Mouse (Mus musculus) liver, embryonic 14.5 days (tissue): ENCODE data around the gene Anxa6. TPM values are rescaled to one million over a fixed set of nuclear protein-coding genes. Genes with fewer than 3 reads are reported as not detected.

Source experiments
- ATAC-seq: fragments of 200-750 bp; cut with Nextera tagmentation; 2 replicates; pipeline ENCODE4 v1.8.0; 2017; ENCODE audit warnings: moderate number of reproducible peaks, mild to moderate bottlenecking, moderate library complexity; ENCODE audit not compliant: insufficient read depth
- DNase-seq, 3 experiments: peaks; one replicate each; pipeline ENCODE4 v3.0.0-alpha.2; 2012 to 2013; ENCODE audit warnings: low read depth in 3 of 3, low spot score in 3 of 3
- H3K27ac ChIP-seq: fragments of 300-500 bp; sonication (generic); 2 replicates; pipeline ENCODE4 v1.5.1; 2014; ENCODE audit warnings: moderate library complexity, mild to moderate bottlenecking, control low read depth, inconsistent platforms
- H3K27me3 ChIP-seq: fragments of 300-500 bp; sonication (generic); 2 replicates; pipeline ENCODE4 v1.6.1; 2014; ENCODE audit warnings: mild to moderate bottlenecking, low read length, moderate library complexity; ENCODE audit not compliant: control insufficient read depth, insufficient read depth
- H3K36me3 ChIP-seq: fragments of 300-500 bp; sonication (generic); replicated peaks from 2 replicates; pipeline ENCODE4 v1.6.1; 2014; ENCODE audit warnings: low read depth; ENCODE audit not compliant: control insufficient read depth, insufficient read depth
- H3K4me1 ChIP-seq, 2 experiments: fragments of 200-500 bp in 1 of 2; fragments of 300-500 bp in 1 of 2; sonication (generic) in 1 of 2; replicated peaks; 2 replicates each; pipeline ENCODE4 v1.6.1; 2012 to 2014; ENCODE audit warnings: antibody characterized with exemption in 1 of 2, inconsistent platforms in 1 of 2, low read length in 1 of 2; ENCODE audit not compliant: control insufficient read depth in 2 of 2, insufficient read depth in 2 of 2
- H3K4me2 ChIP-seq: fragments of 300-500 bp; sonication (generic); 2 replicates; pipeline ENCODE4 v1.6.1; 2014; ENCODE audit warnings: low read depth, mild to moderate bottlenecking, control low read depth, moderate library complexity
- H3K4me3 ChIP-seq, 2 experiments: fragments of 200-500 bp in 1 of 2; fragments of 300-500 bp in 1 of 2; sonication (generic) in 1 of 2; 2 replicates each; pipeline ENCODE4 v1.5.1; 2012 to 2014; ENCODE audit warnings: low read depth in 2 of 2, low read length in 2 of 2, mild to moderate bottlenecking in 2 of 2, control low read depth in 1 of 2, inconsistent platforms in 1 of 2, moderate library complexity in 1 of 2; ENCODE audit not compliant: insufficient read depth in 1 of 2
- H3K9ac ChIP-seq: fragments of 300-500 bp; sonication (generic); replicated peaks from 2 replicates; pipeline ENCODE4 v1.6.1; 2014; ENCODE audit warnings: mild to moderate bottlenecking, control low read depth, moderate library complexity
- H3K9me3 ChIP-seq: fragments of 300-500 bp; sonication (generic); 2 replicates; pipeline ENCODE4 v1.6.1; 2016; ENCODE audit warnings: low read length, mixed read lengths; ENCODE audit not compliant: control insufficient read depth
- CTCF ChIP-seq: IDR thresholded peaks from 2 replicates; pipeline ENCODE4 v1.5.1; 2016; ENCODE audit warnings: antibody characterized with exemption, low read depth, control low read depth
- EP300 ChIP-seq: IDR thresholded peaks from 2 replicates; pipeline ENCODE4 v1.6.1; 2016; ENCODE audit warnings: antibody characterized with exemption, low read depth
- WGBS: fragments of 180-500 bp; shearing (Covaris S2); extraction: QIAGEN DNeasy Blood & Tissue Kit; methylation state at CpG from one replicate; pipeline ENCODE4 v1.1.7; 2014; ENCODE audit not compliant: insufficient replicate concordance; 5-methylcytosine and 5-hydroxymethylcytosine counted together
- polyA plus RNA-seq, 2 experiments: library from polyadenylated mRNA; depleted of rRNA in 1 of 2; stranded (reverse) in 1 of 2; unstranded in 1 of 2; fragments of >200 nt; fragmentation: Nextera tagmentation in 1 of 2; extraction: Ambion mirVana in 1 of 2; gene quantifications; 2 replicates each; pipeline versions ENCODE4 v1.2.1 to v1.2.3; 2012 to 2014

Anxa6 gene
- polyA plus RNA-seq, 2 experiments: 24.2 to 36.7 TPM

GRCm38 (mm10) chr11:55069023-55069422 lies 35.8 kb upstream of the Anxa6 start:
- no peak overlapping the region for H3K9ac ChIP-seq
- no peaks in the 10 kb centered on the region for H3K36me3 ChIP-seq
- no peak for TF ChIP-seq CTCF
- TF ChIP-seq EP300: no peak
- H3K27me3 ChIP-seq: no peaks in the 10 kb centered on the region
- H3K4me3 ChIP-seq: no peak overlapping the region
- no peaks in the 10 kb centered on the region for H3K9me3 ChIP-seq
- no peak overlapping the region for H3K27ac ChIP-seq
- DNase-seq: no peak
- H3K4me1 ChIP-seq: no peaks in the 10 kb centered on the region
- H3K4me2 ChIP-seq: no peak overlapping the region
- 39% methylated on average over 2 of the region's 2 CpGs for WGBS
- no peak for ATAC-seq

GRCm38 (mm10) chr11:55066921-55067320 lies 33.7 kb upstream of the Anxa6 start:
- Histone ChIP-seq H3K4me1 (no peaks in the 10 kb centered on the region), H3K4me3 (no peak overlapping the region), H3K4me2 (no peak overlapping the region), H3K9ac (no peak overlapping the region), H3K27me3 (no peaks in the 10 kb centered on the region), H3K9me3 (no peaks in the 10 kb centered on the region), H3K36me3 (no peaks in the 10 kb centered on the region), H3K27ac (no peak overlapping the region)
- no peak for TF ChIP-seq EP300
- TF ChIP-seq CTCF: no peak
- ATAC-seq: no peak
- 45% methylated on average over 4 of the region's 4 CpGs for whole genome bisulfite sequencing
- DNase-seq: no peak

- no peak for ATAC-seq
- WGBS: 39% methylated on average over 5 of the region's 5 CpGs
- no peak overlapping the region for H3K4me3 ChIP-seq
- no peak for DNase-seq
- no peaks in the 10 kb centered on the region for H3K27me3 ChIP-seq
- no peaks in the 10 kb centered on the region for H3K36me3 ChIP-seq
- no peak overlapping the region for H3K4me2 ChIP-seq
- no peaks in the 10 kb centered on the region for H3K9me3 ChIP-seq
- H3K9ac ChIP-seq: no peak overlapping the region
- no peaks in the 10 kb centered on the region for H3K4me1 ChIP-seq
- H3K27ac ChIP-seq: no peak overlapping the region
- no peak for TF ChIP-seq EP300
- TF ChIP-seq CTCF: no peak
Observed at GRCm38 (mm10) chr11:55062856-55063255, 29.6 kb upstream of the Anxa6 start.

GRCm38 (mm10) chr11:55060802-55061201 lies 27.6 kb upstream of the Anxa6 start:
- Histone ChIP-seq H3K27ac (no peak overlapping the region), H3K36me3 (no peaks in the 10 kb centered on the region), H3K27me3 (no peaks in the 10 kb centered on the region), H3K4me2 (no peak overlapping the region), H3K4me1 (no peaks in the 10 kb centered on the region), H3K9ac (no peak overlapping the region), H3K9me3 (no peaks in the 10 kb centered on the region), H3K4me3 (no peak overlapping the region)
- TF ChIP-seq EP300 (no peak), CTCF (no peak)
- DNase-seq (no peak), ATAC-seq (no peak)
- WGBS: 78% methylated on average over 5 of the region's 5 CpGs

- ATAC-seq (no peak), DNase-seq (no peak)
- no peaks in the 10 kb centered on the region for H3K9me3 ChIP-seq
- WGBS: 66% methylated on average over 3 of the region's 3 CpGs
- no peaks in the 10 kb centered on the region for H3K27me3 ChIP-seq
- peak; percentile 42 for TF ChIP-seq CTCF
- no peak for TF ChIP-seq EP300
- no peaks in the 10 kb centered on the region for H3K4me1 ChIP-seq
- H3K36me3 ChIP-seq: no peaks in the 10 kb centered on the region
- H3K4me3 ChIP-seq: no peak overlapping the region
- H3K4me2 ChIP-seq: no peak overlapping the region
- H3K27ac ChIP-seq: no peak overlapping the region
- H3K9ac ChIP-seq: no peak overlapping the region
Observed at GRCm38 (mm10) chr11:55057511-55057910, 24.3 kb upstream of the Anxa6 start.
